Mouse (Mus musculus) forebrain, embryonic 14.5 days (tissue): ENCODE results near the gene Sobp. TPM values are rescaled to one million over a fixed set of nuclear protein-coding genes. Genes with fewer than 3 reads are reported as not detected.
A peak's percentile ranks its signal among the peaks of the same experiment; 100 is the strongest.

Experiments used
- ATAC-seq: fragments of 200-750 bp; cut with Nextera tagmentation; 2 replicates; pipeline ENCODE4 v1.8.0; 2017; ENCODE audit warnings: mild to moderate bottlenecking, moderate library complexity
- DNase-seq: peaks from one replicate; pipeline ENCODE4 v3.0.0-alpha.2; 2015; ENCODE audit warnings: low spot score
- H3K27ac ChIP-seq: fragments of 300-500 bp; sonication (generic); 2 replicates; pipeline ENCODE4 v1.5.1; 2014; ENCODE audit warnings: low read depth, mild to moderate bottlenecking, control low read depth, low read length, moderate library complexity
- H3K27me3 ChIP-seq: fragments of 300-500 bp; sonication (generic); replicated peaks from 2 replicates; pipeline ENCODE4 v1.6.1; 2014; ENCODE audit warnings: low read length, control low read depth, mixed read lengths; ENCODE audit not compliant: control insufficient read depth, insufficient read depth
- H3K36me3 ChIP-seq: fragments of 300-500 bp; sonication (generic); 2 replicates; pipeline ENCODE4 v1.6.1; 2014; ENCODE audit warnings: low read length, control low read depth; ENCODE audit not compliant: control insufficient read depth, insufficient read depth
- H3K4me1 ChIP-seq: fragments of 300-500 bp; sonication (generic); 2 replicates; pipeline ENCODE4 v1.6.1; 2014; ENCODE audit warnings: antibody characterized with exemption, low read length, control low read depth; ENCODE audit not compliant: control insufficient read depth, insufficient read depth
- H3K4me2 ChIP-seq: fragments of 300-500 bp; sonication (generic); 2 replicates; pipeline ENCODE4 v1.6.1; 2014; ENCODE audit warnings: mild to moderate bottlenecking, control low read depth, low read length
- H3K4me3 ChIP-seq: fragments of 300-500 bp; sonication (generic); 2 replicates; pipeline ENCODE4 v1.5.1; 2014; ENCODE audit warnings: low read depth, low read length, control low read depth
- H3K9ac ChIP-seq: fragments of 300-500 bp; sonication (generic); 2 replicates; pipeline ENCODE4 v1.6.1; 2014; ENCODE audit warnings: mild to moderate bottlenecking, low read length, control low read depth, moderate library complexity
- H3K9me3 ChIP-seq: fragments of 300-500 bp; sonication (generic); replicated peaks from 2 replicates; pipeline ENCODE4 v1.6.1; 2016; ENCODE audit warnings: low read length, control low read depth, mixed read lengths; ENCODE audit not compliant: control insufficient read depth
- WGBS: fragments of 180-500 bp; shearing (Covaris S2); extraction: QIAGEN DNeasy Blood & Tissue Kit; methylation state at CpG from one replicate; pipeline ENCODE4 v1.1.7; 2014; 5-methylcytosine and 5-hydroxymethylcytosine counted together
- polyA plus RNA-seq: library from polyadenylated mRNA; unstranded; fragments of >200 nt; fragmentation: Nextera tagmentation; extraction: Ambion mirVana; gene quantifications from 2 replicates; pipeline ENCODE4 v1.2.1, GENCODE M21; 2014

The Sobp gene
- polyA plus RNA-seq, 1 experiment from 2014 or later = 12.8 TPM

DNA sequence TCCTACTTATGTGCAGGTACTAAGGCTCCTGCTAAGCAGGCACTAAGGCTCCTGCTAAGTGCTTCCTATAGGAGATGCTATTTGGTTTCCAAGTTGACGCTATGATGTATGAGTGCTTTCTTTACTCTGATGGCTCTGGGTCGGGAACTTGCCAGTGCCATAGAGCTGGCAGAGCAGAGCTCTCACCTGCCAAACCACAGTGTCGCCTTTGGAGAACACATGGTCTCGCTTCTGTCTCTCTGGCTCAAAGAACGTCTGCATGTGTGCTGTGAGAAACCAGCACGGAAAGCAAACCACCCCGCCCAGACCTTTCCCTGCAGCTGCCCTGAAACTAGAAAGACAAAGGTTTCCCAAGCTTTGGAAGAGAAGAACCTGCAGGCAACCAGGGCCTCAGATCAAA, 109.0 kb downstream of the Sobp start:
- Histone ChIP-seq H3K4me2 (no peak overlapping the region), H3K9ac (no peak overlapping the region), H3K27ac (no peak overlapping the region), H3K36me3 (peaks cover 4% of the 10 kb centered on the region; the same call in 1 of the 2 replicates), H3K4me1 (no peaks in the 10 kb centered on the region), H3K9me3 (no peaks in the 10 kb centered on the region), H3K27me3 (no peaks in the 10 kb centered on the region), H3K4me3 (no peak overlapping the region)
- no peak for ATAC-seq
- no peak for DNase-seq
- WGBS = 84% methylated on average over 7 of the region's 7 CpGs

DNA sequence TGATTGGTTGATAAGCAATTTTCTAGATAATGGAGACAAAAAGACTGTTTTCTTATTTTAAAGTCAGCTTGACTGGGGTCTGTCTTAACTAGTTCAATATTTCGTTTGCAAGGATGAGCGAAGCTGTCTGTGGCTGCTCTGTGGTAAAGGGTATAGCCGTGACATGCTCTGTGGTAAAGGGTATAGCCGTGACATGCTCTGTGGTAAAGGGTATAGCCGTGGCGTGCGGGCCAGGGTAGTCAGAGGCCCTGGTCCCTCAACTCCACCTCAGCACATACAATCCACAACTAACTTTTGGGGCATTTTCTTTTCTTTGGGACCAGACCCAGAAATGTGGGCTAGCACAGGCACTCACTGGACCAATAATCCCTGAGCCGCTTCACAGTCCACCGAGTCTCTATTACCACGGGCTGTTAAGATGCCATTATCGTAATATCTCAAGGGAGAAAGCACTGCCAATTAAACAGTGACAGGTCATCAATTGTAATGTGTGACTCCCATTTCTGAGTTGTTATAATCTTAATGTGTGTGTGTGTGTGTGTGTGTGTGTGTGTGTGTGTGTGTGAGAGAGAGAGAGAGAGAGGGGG, 112.7 kb downstream of the Sobp start:
- Histone ChIP-seq H3K27me3 (no peaks in the 10 kb centered on the region), H3K9me3 (no peaks in the 10 kb centered on the region), H3K9ac (no peak overlapping the region), H3K4me3 (no peak overlapping the region), H3K36me3 (peaks cover 4% of the 10 kb centered on the region; the same call in 1 of the 2 replicates), H3K4me1 (no peaks in the 10 kb centered on the region), H3K4me2 (no peak overlapping the region), H3K27ac (no peak overlapping the region)
- WGBS = 85% methylated on average over 11 of the region's 11 CpGs
- DNase-seq (no peak), ATAC-seq (no peak)

- Histone ChIP-seq H3K9ac (no peak overlapping the region), H3K4me2 (no peak overlapping the region), H3K36me3 (no peaks in the 10 kb centered on the region), H3K4me1 (no peaks in the 10 kb centered on the region), H3K9me3 (no peaks in the 10 kb centered on the region), H3K27me3 (no peaks in the 10 kb centered on the region), H3K27ac (no peak overlapping the region), H3K4me3 (no peak overlapping the region)
- ATAC-seq (no peak), DNase-seq (no peak)
- 75% methylated on average over 2 of the region's 2 CpGs for WGBS
Measured at GRCm38 (mm10) chr10:43055405-43055804, 118.9 kb downstream of the Sobp start.

DNA sequence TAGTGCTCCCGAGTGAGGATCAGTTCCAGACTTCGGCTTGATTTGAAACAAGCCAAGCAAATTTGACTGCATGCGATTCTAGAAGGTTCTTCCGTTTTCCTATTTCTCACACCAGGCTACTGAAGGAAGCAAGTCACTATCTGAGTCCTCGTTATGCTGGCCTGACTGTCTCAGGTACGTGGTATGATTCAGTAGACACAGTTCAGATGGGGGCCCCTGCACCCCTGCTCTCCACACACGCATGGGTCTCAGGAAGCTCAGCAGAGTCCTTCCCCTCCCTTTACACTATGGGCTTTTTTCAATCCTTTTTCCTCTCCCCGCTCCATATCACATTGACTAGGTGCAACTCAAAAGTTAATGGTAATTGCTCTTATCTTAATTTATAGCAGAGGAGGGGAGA, 119.6 kb downstream of the Sobp start:
- Histone ChIP-seq H3K36me3 (no peaks in the 10 kb centered on the region), H3K27me3 (no peaks in the 10 kb centered on the region), H3K27ac (0 out of 2 replicates have a peak overlapping the region, but pooled peaks have one; percentile 7), H3K9me3 (no peaks in the 10 kb centered on the region), H3K4me1 (no peaks in the 10 kb centered on the region), H3K4me3 (no peak overlapping the region), H3K9ac (no peak overlapping the region), H3K4me2 (no peak overlapping the region)
- DNase-seq (no peak), ATAC-seq (no peak)
- WGBS = 72% methylated on average over 8 of the region's 8 CpGs

DNA sequence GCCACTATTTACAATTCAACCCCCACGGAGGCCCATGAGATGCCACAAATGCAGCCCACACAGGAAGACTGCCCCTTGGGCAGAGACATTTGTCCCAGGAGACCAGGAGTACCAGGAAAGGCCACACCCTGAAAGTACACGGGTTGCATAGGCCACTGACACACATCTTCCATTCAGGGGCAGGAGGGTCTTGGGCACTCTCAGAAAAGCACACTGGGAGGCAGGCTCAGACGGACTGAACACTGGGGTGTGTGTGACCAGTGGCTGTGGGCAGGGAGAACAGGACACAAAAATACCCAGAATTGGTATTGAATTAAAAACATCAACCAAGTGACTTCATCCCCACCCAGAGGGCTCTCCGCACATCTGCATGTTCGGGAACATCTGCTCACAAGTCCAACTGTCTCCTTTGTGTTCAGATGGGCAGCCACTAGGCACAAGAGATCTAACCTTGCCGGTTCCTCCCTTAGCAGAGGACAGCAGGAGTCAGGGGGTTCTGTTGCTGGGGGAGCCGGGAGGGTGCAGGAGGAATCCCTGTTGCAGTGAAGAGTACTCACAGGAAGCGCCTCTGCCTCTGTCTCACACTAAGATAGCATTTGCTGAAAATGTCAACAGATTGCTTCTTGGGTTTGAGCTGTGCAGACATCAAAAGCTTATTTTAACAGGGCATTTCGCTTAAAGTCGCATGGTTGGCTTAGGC, 120.3 kb downstream of the Sobp start:
- Histone ChIP-seq H3K27ac (0 out of 2 replicates have a peak overlapping the region, but pooled peaks have one; percentile 7), H3K27me3 (no peaks in the 10 kb centered on the region), H3K36me3 (no peaks in the 10 kb centered on the region), H3K9me3 (no peaks in the 10 kb centered on the region), H3K9ac (no peak overlapping the region), H3K4me1 (no peaks in the 10 kb centered on the region), H3K4me2 (no peak overlapping the region), H3K4me3 (no peak overlapping the region)
- 74% methylated on average over 10 of the region's 10 CpGs for WGBS
- DNase-seq = no peak
- no peak for ATAC-seq

DNA sequence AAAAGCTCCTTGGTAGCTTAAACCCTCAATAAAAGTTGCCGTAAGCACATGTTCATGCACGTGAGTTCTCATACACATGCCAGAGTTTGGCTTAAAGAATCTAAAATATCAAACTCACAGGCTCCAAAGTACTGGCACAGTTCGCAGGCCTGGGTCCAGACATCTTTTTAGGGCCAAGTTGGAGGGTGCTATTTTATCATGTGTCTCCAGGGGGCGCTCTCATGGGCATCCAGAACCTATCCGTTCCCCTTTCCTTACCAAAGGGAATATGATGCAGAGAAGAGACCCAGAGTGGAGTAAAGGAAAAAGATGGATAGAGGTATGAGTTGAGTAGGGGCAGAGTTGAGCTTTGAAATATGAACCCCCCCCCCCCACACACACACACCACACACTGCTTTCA, 121.9 kb downstream of the Sobp start:
- DNase-seq (peak; percentile 58), ATAC-seq (peak; percentile 54; the same call in 1 of the 2 replicates)
- Histone ChIP-seq H3K36me3 (no peaks in the 10 kb centered on the region), H3K4me3 (no peak overlapping the region), H3K4me1 (no peaks in the 10 kb centered on the region), H3K27me3 (no peaks in the 10 kb centered on the region), H3K27ac (no peak overlapping the region), H3K9me3 (no peaks in the 10 kb centered on the region), H3K4me2 (no peak overlapping the region), H3K9ac (no peak overlapping the region)
- WGBS = 42% methylated on average over 5 of the region's 5 CpGs

GRCm38 (mm10) chr10:43047804-43048348, 126.5 kb downstream of the Sobp start:
- no peak overlapping the region for H3K4me2 ChIP-seq
- H3K36me3 ChIP-seq = no peaks in the 10 kb centered on the region
- WGBS = 78% methylated on average over 6 of the region's 6 CpGs
- no peak overlapping the region for H3K27ac ChIP-seq
- H3K4me1 ChIP-seq = peaks cover 7% of the 10 kb centered on the region
- ATAC-seq (no peak), DNase-seq (no peak)
- no peak overlapping the region for H3K4me3 ChIP-seq
- no peaks in the 10 kb centered on the region for H3K9me3 ChIP-seq
- no peak overlapping the region for H3K9ac ChIP-seq
- no peaks in the 10 kb centered on the region for H3K27me3 ChIP-seq

- peak; percentile 82 for ATAC-seq
- peaks cover 7% of the 10 kb centered on the region for H3K4me1 ChIP-seq
- no peak overlapping the region for H3K4me2 ChIP-seq
- peak; percentile 66 for DNase-seq
- no peaks in the 10 kb centered on the region for H3K27me3 ChIP-seq
- H3K27ac ChIP-seq = peak overlapping the region; percentile 83
- H3K9me3 ChIP-seq = no peaks in the 10 kb centered on the region
- no peaks in the 10 kb centered on the region for H3K36me3 ChIP-seq
- no peak overlapping the region for H3K4me3 ChIP-seq
- 20% methylated on average over 7 of the region's 7 CpGs for WGBS
- no peak overlapping the region for H3K9ac ChIP-seq
Measured at GRCm38 (mm10) chr10:43043351-43044209, 130.8 kb downstream of the Sobp start.
